Mouse (Mus musculus) T-helper 17 cell (primary cell): ENCODE data around the gene Scaf8.
"Not testable (repeated sequence)": the region's sequence is repeated elsewhere in the genome, so short reads cannot be mapped to it uniquely, and the experiment has no call there.

Source experiments
- in situ Hi-C, 2 experiments: fragments of 300-600 bp; cut with MboI, MseI; formaldehyde crosslinking; loops; 1 replicate in 1 of 2; 2 replicates in 1 of 2; pipeline ENCODE4 v1.15.1; 2025; ENCODE audit warnings: high pct_unique_total_duplicates in 2 of 2

Gene Scaf8

GRCm38 (mm10) chr17:3114358-3114719, 433 bp upstream of the Scaf8 start:
- in situ Hi-C loops, result no loop called here

GRCm38 (mm10) chr17:3115380-3115974, 705 bp downstream of the Scaf8 start:
- in situ Hi-C loops, result no loop called here

- in situ Hi-C loops, result loop anchor here in 1 of 2 experiments (5.0 kb wide), 1 partner anchor 36 kb away; no protein-coding TSS in a partner anchor
Measured at GRCm38 (mm10) chr17:3120949-3121348, 6.2 kb downstream of the Scaf8 start.

- in situ Hi-C loops, result loop anchor here in 1 of 2 experiments (5.0 kb wide), 1 partner anchor 34 kb away; no protein-coding TSS in a partner anchor
Measured at GRCm38 (mm10) chr17:3123581-3123980, 8.8 kb downstream of the Scaf8 start.

- in situ Hi-C loops, result no loop called here
Measured at GRCm38 (mm10) chr17:3128716-3129115, 13.9 kb downstream of the Scaf8 start.

GRCm38 (mm10) chr17:3129791-3130190, 15.0 kb downstream of the Scaf8 start:
- in situ Hi-C loops, result no loop called here

GRCm38 (mm10) chr17:3135346-3135745, 20.6 kb downstream of the Scaf8 start:
- in situ Hi-C loops, result loop anchor here (5.0 kb wide), 2 partner anchors 43 to 67 kb away; no protein-coding TSS in a partner anchor

GRCm38 (mm10) chr17:3136127-3136526, 21.4 kb downstream of the Scaf8 start:
- in situ Hi-C loops, result loop anchor here (5.0 kb wide), 2 partner anchors 44 to 66 kb away; no protein-coding TSS in a partner anchor

- in situ Hi-C loops, result loop anchor here (5.0 kb wide), 2 partner anchors 46 to 64 kb away; no protein-coding TSS in a partner anchor
Measured at GRCm38 (mm10) chr17:3138387-3138786, 23.6 kb downstream of the Scaf8 start.

- in situ Hi-C loops, result loop anchor here in 1 of 2 experiments (5.0 kb wide), 1 partner anchor 98 kb away; no protein-coding TSS in a partner anchor
Measured at GRCm38 (mm10) chr17:3140100-3140499, 25.3 kb downstream of the Scaf8 start.

- in situ Hi-C loops, result no loop called here
Measured at GRCm38 (mm10) chr17:3148853-3149252, 34.1 kb downstream of the Scaf8 start.

GRCm38 (mm10) chr17:3149541-3149940, 34.8 kb downstream of the Scaf8 start:
- in situ Hi-C loops, result no loop called here

GRCm38 (mm10) chr17:3150701-3151100, 35.9 kb downstream of the Scaf8 start:
- in situ Hi-C loops, result not testable (repeated sequence)

- in situ Hi-C loops, result no loop called here
Measured at GRCm38 (mm10) chr17:3151181-3151580, 36.4 kb downstream of the Scaf8 start.

- in situ Hi-C loops, result loop anchor here in 1 of 2 experiments (5.0 kb wide), 1 partner anchor 34 kb away; no protein-coding TSS in a partner anchor
Measured at GRCm38 (mm10) chr17:3156176-3156575, 41.4 kb downstream of the Scaf8 start.

- in situ Hi-C loops, result loop anchor here in 1 of 2 experiments (5.0 kb wide), 1 partner anchor 35 kb away; no protein-coding TSS in a partner anchor
Measured at GRCm38 (mm10) chr17:3157016-3157415, 42.2 kb downstream of the Scaf8 start.

- in situ Hi-C loops, result no loop called here
Measured at GRCm38 (mm10) chr17:3162905-3163304, 48.1 kb downstream of the Scaf8 start.

GRCm38 (mm10) chr17:3180425-3180945, 65.7 kb downstream of the Scaf8 start:
- in situ Hi-C loops, result not testable (repeated sequence)

GRCm38 (mm10) chr17:3195483-3195882, 80.7 kb downstream of the Scaf8 start:
- in situ Hi-C loops, result not testable (repeated sequence)

GRCm38 (mm10) chr17:3200328-3200727, 85.6 kb downstream of the Scaf8 start:
- in situ Hi-C loops, result loop anchor here in 1 of 2 experiments (5.0 kb wide), 1 partner anchor 63 kb away; no protein-coding TSS in a partner anchor

- in situ Hi-C loops, result loop anchor here in 1 of 2 experiments (5.0 kb wide), 1 partner anchor 67 kb away; no protein-coding TSS in a partner anchor
Measured at GRCm38 (mm10) chr17:3203916-3204315, 89.1 kb downstream of the Scaf8 start.

- in situ Hi-C loops, result loop anchor here in 1 of 2 experiments (5.0 kb wide), 1 partner anchor 68 kb away; no protein-coding TSS in a partner anchor
Measured at GRCm38 (mm10) chr17:3204826-3205405, 90.1 kb downstream of the Scaf8 start.
